Mouse (Mus musculus): ENCODE measurements around the gene Hspbp1. TPM values are rescaled to one million over a fixed set of nuclear protein-coding genes. Genes with fewer than 3 reads are reported as not detected.

Gene Hspbp1
- polyA plus RNA-seq, 1 experiment from 2014 or later = 45.6 TPM

- no peak overlapping the region for H3K4me3 ChIP-seq (ENCODE audit: low read depth, low read length)
- H3K27ac ChIP-seq (ENCODE audit: low read depth, low read length) = no peak overlapping the region
- H3K36me3 ChIP-seq (ENCODE audit: control insufficient read depth, insufficient read depth) = no peaks in the 10 kb centered on the region; the same call in 1 of the 2 replicates
- H3K4me2 ChIP-seq (replicated peaks; ENCODE audit: low read depth) = no peak overlapping the region
- no peaks in the 10 kb centered on the region for H3K9me3 ChIP-seq (ENCODE audit: control insufficient read depth)
- H3K4me1 ChIP-seq (replicated peaks; ENCODE audit: control insufficient read depth, insufficient read depth, low read length) = peaks cover 6% of the 10 kb centered on the region; the same call in 1 of the 2 replicates
- no peak for ATAC-seq
- no peak overlapping the region for H3K9ac ChIP-seq (ENCODE audit: low read depth, low read length)
- WGBS = 81% methylated on average over 5 of the region's 5 CpGs
- no peak for TF ChIP-seq CTCF (IDR thresholded peaks at IDR 0.05; ENCODE audit: low read depth)
- no peaks in the 10 kb centered on the region for H3K27me3 ChIP-seq (replicated peaks; ENCODE audit: control insufficient read depth, insufficient read depth, low read length)
Measured at GRCm38 (mm10) chr7:4652726-4653125, 32.1 kb downstream of the Hspbp1 start.

GRCm38 (mm10) chr7:4651581-4651980, 33.3 kb downstream of the Hspbp1 start:
- H3K27me3 ChIP-seq (replicated peaks; ENCODE audit: control insufficient read depth, insufficient read depth, low read length) = no peaks in the 10 kb centered on the region
- TF ChIP-seq CTCF (IDR thresholded peaks at IDR 0.05; ENCODE audit: low read depth) = no peak
- no peaks in the 10 kb centered on the region for H3K9me3 ChIP-seq (ENCODE audit: control insufficient read depth)
- H3K36me3 ChIP-seq (ENCODE audit: control insufficient read depth, insufficient read depth) = peaks cover 9% of the 10 kb centered on the region; the same call in 1 of the 2 replicates
- H3K4me3 ChIP-seq (ENCODE audit: low read depth, low read length) = no peak overlapping the region
- no peak overlapping the region for H3K4me2 ChIP-seq (replicated peaks; ENCODE audit: low read depth)
- H3K27ac ChIP-seq (ENCODE audit: low read depth, low read length) = no peak overlapping the region
- peak; percentile 80 for ATAC-seq
- peaks cover 3% of the 10 kb centered on the region; the same call in 1 of the 2 replicates for H3K4me1 ChIP-seq (replicated peaks; ENCODE audit: control insufficient read depth, insufficient read depth, low read length)
- 57% methylated on average over 8 of the region's 8 CpGs for WGBS
- H3K9ac ChIP-seq (ENCODE audit: low read depth, low read length) = no peak overlapping the region

GRCm38 (mm10) chr7:4647992-4648391, 36.9 kb downstream of the Hspbp1 start:
- WGBS = 86% methylated on average over 2 of the region's 2 CpGs
- H3K27me3 ChIP-seq (replicated peaks; ENCODE audit: control insufficient read depth, insufficient read depth, low read length) = no peaks in the 10 kb centered on the region
- no peak overlapping the region for H3K4me2 ChIP-seq (replicated peaks; ENCODE audit: low read depth)
- TF ChIP-seq CTCF (IDR thresholded peaks at IDR 0.05; ENCODE audit: low read depth) = no peak
- no peaks in the 10 kb centered on the region for H3K9me3 ChIP-seq (ENCODE audit: control insufficient read depth)
- H3K4me1 ChIP-seq (replicated peaks; ENCODE audit: control insufficient read depth, insufficient read depth, low read length) = no peaks in the 10 kb centered on the region; the same call in 1 of the 2 replicates
- ATAC-seq = no peak
- peaks cover 36% of the 10 kb centered on the region for H3K36me3 ChIP-seq (ENCODE audit: control insufficient read depth, insufficient read depth)
- no peak overlapping the region for H3K9ac ChIP-seq (ENCODE audit: low read depth, low read length)
- no peak overlapping the region for H3K27ac ChIP-seq (ENCODE audit: low read depth, low read length)
- H3K4me3 ChIP-seq (ENCODE audit: low read depth, low read length) = no peak overlapping the region

- Histone ChIP-seq H3K27me3 (replicated peaks; ENCODE audit: control insufficient read depth, insufficient read depth, low read length) (no peaks in the 10 kb centered on the region), H3K27ac (ENCODE audit: low read depth, low read length) (no peak overlapping the region), H3K4me2 (replicated peaks; ENCODE audit: low read depth) (no peak overlapping the region), H3K4me3 (ENCODE audit: low read depth, low read length) (no peak overlapping the region), H3K36me3 (ENCODE audit: control insufficient read depth, insufficient read depth) (peaks cover 41% of the 10 kb centered on the region), H3K9me3 (ENCODE audit: control insufficient read depth) (no peaks in the 10 kb centered on the region), H3K4me1 (replicated peaks; ENCODE audit: control insufficient read depth, insufficient read depth, low read length) (no peaks in the 10 kb centered on the region; the same call in 1 of the 2 replicates), H3K9ac (ENCODE audit: low read depth, low read length) (no peak overlapping the region)
- no peak for TF ChIP-seq CTCF (IDR thresholded peaks at IDR 0.05; ENCODE audit: low read depth)
- peak; percentile 56; the same call in 1 of the 2 replicates for ATAC-seq
- 28% methylated on average over 6 of the region's 6 CpGs for WGBS
Measured at GRCm38 (mm10) chr7:4647291-4647690, 37.6 kb downstream of the Hspbp1 start.

- H3K4me1 ChIP-seq (replicated peaks; ENCODE audit: control insufficient read depth, insufficient read depth, low read length) = no peaks in the 10 kb centered on the region; the same call in 1 of the 2 replicates
- peaks cover 46% of the 10 kb centered on the region for H3K36me3 ChIP-seq (ENCODE audit: control insufficient read depth, insufficient read depth)
- H3K27me3 ChIP-seq (replicated peaks; ENCODE audit: control insufficient read depth, insufficient read depth, low read length) = no peaks in the 10 kb centered on the region
- H3K4me2 ChIP-seq (replicated peaks; ENCODE audit: low read depth) = no peak overlapping the region
- H3K9me3 ChIP-seq (ENCODE audit: control insufficient read depth) = no peaks in the 10 kb centered on the region
- whole genome bisulfite sequencing = 92% methylated on average over 3 of the region's 3 CpGs
- no peak overlapping the region for H3K4me3 ChIP-seq (ENCODE audit: low read depth, low read length)
- ATAC-seq = no peak
- TF ChIP-seq CTCF (IDR thresholded peaks at IDR 0.05; ENCODE audit: low read depth) = no peak
- no peak overlapping the region for H3K9ac ChIP-seq (ENCODE audit: low read depth, low read length)
- no peak overlapping the region for H3K27ac ChIP-seq (ENCODE audit: low read depth, low read length)
Measured at GRCm38 (mm10) chr7:4646806-4647205, 38.1 kb downstream of the Hspbp1 start.

- no peak for ATAC-seq
- Histone ChIP-seq H3K4me3 (ENCODE audit: low read depth, low read length) (no peak overlapping the region), H3K36me3 (ENCODE audit: control insufficient read depth, insufficient read depth) (peaks cover 78% of the 10 kb centered on the region), H3K9me3 (ENCODE audit: control insufficient read depth) (no peaks in the 10 kb centered on the region), H3K27ac (ENCODE audit: low read depth, low read length) (no peak overlapping the region), H3K9ac (ENCODE audit: low read depth, low read length) (no peak overlapping the region), H3K4me1 (replicated peaks; ENCODE audit: control insufficient read depth, insufficient read depth, low read length) (no peaks in the 10 kb centered on the region; the same call in 1 of the 2 replicates), H3K4me2 (replicated peaks; ENCODE audit: low read depth) (no peak overlapping the region), H3K27me3 (replicated peaks; ENCODE audit: control insufficient read depth, insufficient read depth, low read length) (no peaks in the 10 kb centered on the region)
- TF ChIP-seq CTCF (IDR thresholded peaks at IDR 0.05; ENCODE audit: low read depth) = no peak
- WGBS = 92% methylated on average over 6 of the region's 6 CpGs
Measured at GRCm38 (mm10) chr7:4643225-4643624, 41.6 kb downstream of the Hspbp1 start.

GRCm38 (mm10) chr7:4641956-4642355, 42.9 kb downstream of the Hspbp1 start:
- no peak for TF ChIP-seq CTCF (IDR thresholded peaks at IDR 0.05; ENCODE audit: low read depth)
- WGBS = 70% methylated on average over 7 of the region's 7 CpGs

More at GRCm38 (mm10) chr7:4641956-4642355, 42.9 kb downstream of the Hspbp1 start:
- Histone ChIP-seq H3K27ac (ENCODE audit: low read depth, low read length) (no peak overlapping the region), H3K4me3 (ENCODE audit: low read depth, low read length) (no peak overlapping the region), H3K36me3 (ENCODE audit: control insufficient read depth, insufficient read depth) (peaks cover 84% of the 10 kb centered on the region), H3K9me3 (ENCODE audit: control insufficient read depth) (no peaks in the 10 kb centered on the region), H3K9ac (ENCODE audit: low read depth, low read length) (no peak overlapping the region), H3K4me2 (replicated peaks; ENCODE audit: low read depth) (no peak overlapping the region), H3K4me1 (replicated peaks; ENCODE audit: control insufficient read depth, insufficient read depth, low read length) (no peaks in the 10 kb centered on the region), H3K27me3 (replicated peaks; ENCODE audit: control insufficient read depth, insufficient read depth, low read length) (no peaks in the 10 kb centered on the region)
- no peak for ATAC-seq
